Mouse (Mus musculus) ES-E14 (cell line): ENCODE data around the gene Got1.

Experiments used
- HCFC1 ChIP-seq: IDR thresholded peaks from 2 replicates; pipeline ENCODE4 v1.6.1; 2012; ENCODE audit warnings: low read length, inconsistent platforms, borderline replicate concordance; ENCODE audit not compliant: insufficient read depth
- ZNF384 ChIP-seq: IDR thresholded peaks from 2 replicates; pipeline ENCODE4 v1.6.1; 2012; ENCODE audit warnings: low read depth, low read length, inconsistent platforms

- TF ChIP-seq ZNF384: no peak
- no peak for TF ChIP-seq HCFC1
These were observed 30.5 kb downstream of the Got1 start for GRCm38 (mm10) chr19:43493878-43494277.
